Mouse (Mus musculus) C2C12 (cell line): ENCODE data around the gene Nr3c2.

Source experiments
- CEBPB ChIP-seq: IDR thresholded peaks from one replicate; pipeline ENCODE4 v1.6.1; 2011; ENCODE audit warnings: low read depth, mild to moderate bottlenecking, control low read depth, moderate library complexity
- CTCF ChIP-seq: IDR thresholded peaks from one replicate; pipeline ENCODE4 v1.5.1; 2011; ENCODE audit not compliant: control insufficient read depth, insufficient read depth, insufficient read length
- FOSL1 ChIP-seq: IDR thresholded peaks from one replicate; pipeline ENCODE4 v1.8.0; 2011; ENCODE audit warnings: mild to moderate bottlenecking, low read length; ENCODE audit not compliant: poor library complexity, insufficient read depth, severe bottlenecking
- MAX ChIP-seq: IDR thresholded peaks from one replicate; pipeline ENCODE4 v1.6.1; 2011; ENCODE audit warnings: mild to moderate bottlenecking, control low read depth
- MYOD1 ChIP-seq: IDR thresholded peaks from one replicate; pipeline ENCODE4 v1.6.1; 2011; ENCODE audit warnings: low read depth; ENCODE audit not compliant: control insufficient read depth, insufficient read length
- MYOG ChIP-seq: IDR thresholded peaks from one replicate; pipeline ENCODE4 v1.6.1; 2011; ENCODE audit not compliant: control insufficient read depth, insufficient read length; ENCODE audit errors: extremely low read depth
- USF1 ChIP-seq: IDR thresholded peaks from one replicate; pipeline ENCODE4 v1.6.1; 2011; ENCODE audit warnings: low read depth, mild to moderate bottlenecking, control low read depth, moderate library complexity

DNA sequence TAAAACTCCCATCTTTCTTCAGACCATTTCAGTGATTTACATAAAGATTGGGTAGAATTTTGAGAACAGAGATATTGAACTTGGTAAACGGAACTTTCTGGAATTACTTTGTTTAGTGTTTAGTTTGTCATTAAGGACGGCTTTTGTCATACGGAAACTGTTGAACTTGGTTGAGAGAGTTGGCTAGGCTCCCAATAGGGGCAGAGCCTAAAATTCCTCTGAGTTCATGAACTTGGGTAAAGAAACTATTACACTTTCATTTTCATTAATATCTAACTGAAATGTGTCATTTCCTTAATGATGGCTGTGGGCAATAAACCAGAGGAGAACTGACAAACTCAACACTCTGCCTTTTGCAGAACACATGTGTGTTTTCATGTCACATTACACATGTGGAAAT lies 88.6 kb downstream of the Nr3c2 start:
- TF ChIP-seq CTCF (no peak), USF1 (no peak), MAX (no peak), CEBPB (no peak), MYOD1 (no peak), FOSL1 (no peak), MYOG (no peak)
